Mouse (Mus musculus) heart, adult 2 months (tissue): ENCODE measurements around the gene S100a2. TPM values are rescaled to one million over a fixed set of nuclear protein-coding genes. Genes with fewer than 3 reads are reported as not detected.

Experiments
- DNase-seq, 2 experiments: peaks; one replicate each; pipeline ENCODE4 v3.0.0; 2021
- H3K27ac ChIP-seq: fragments of 200-600 bp; 2 replicates; pipeline ENCODE4 v1.8.1; 2022
- H3K27me3 ChIP-seq: fragments of 200-500 bp; 2 replicates; pipeline ENCODE4 v1.6.1; 2012; ENCODE audit warnings: mild to moderate bottlenecking, low read length, inconsistent platforms, mixed read lengths; ENCODE audit not compliant: control insufficient read depth, insufficient read depth
- H3K36me3 ChIP-seq: fragments of 200-500 bp; 2 replicates; pipeline ENCODE4 v1.6.1; 2012; ENCODE audit warnings: low read length, inconsistent platforms; ENCODE audit not compliant: control insufficient read depth, insufficient read depth
- H3K4me1 ChIP-seq: fragments of 200-500 bp; 2 replicates; pipeline ENCODE4 v1.6.1; 2011; ENCODE audit warnings: low read length; ENCODE audit not compliant: control insufficient read depth, insufficient read depth
- H3K4me3 ChIP-seq: fragments of 200-600 bp; 2 replicates; pipeline ENCODE4 v1.8.1; 2022
- H3K79me2 ChIP-seq: fragments of 200-500 bp; replicated peaks from 2 replicates; pipeline ENCODE4 v1.6.1; 2012; ENCODE audit warnings: mild to moderate bottlenecking, inconsistent platforms, low read length, moderate library complexity, mixed read lengths; ENCODE audit not compliant: control insufficient read depth, insufficient read depth
- H3K9ac ChIP-seq: fragments of 200-500 bp; 2 replicates; pipeline ENCODE4 v1.6.1; 2012; ENCODE audit warnings: low read depth, mild to moderate bottlenecking, control low read depth, inconsistent platforms, low read length, mixed read lengths
- CTCF ChIP-seq: fragments of 200-600 bp; IDR thresholded peaks from 2 replicates; pipeline ENCODE4 v1.8.1; 2022; ENCODE audit warnings: antibody characterized with exemption, mild to moderate bottlenecking, moderate library complexity
- EP300 ChIP-seq: fragments of 200-500 bp; IDR thresholded peaks from 2 replicates; pipeline ENCODE4 v1.6.1; 2011; ENCODE audit warnings: low read depth, low read length, control low read depth; ENCODE audit not compliant: insufficient read depth
- POLR2A ChIP-seq: fragments of 200-500 bp; IDR thresholded peaks from 2 replicates; pipeline ENCODE4 v1.6.1; 2011; ENCODE audit warnings: mild to moderate bottlenecking, low read depth, low read length, control low read depth; ENCODE audit not compliant: insufficient read depth
- WGBS: fragments of 180-500 bp; shearing (Covaris S2); methylation state at CpG from one replicate; pipeline ENCODE4 v1.1.7; 2018; 5-methylcytosine and 5-hydroxymethylcytosine counted together
- intact Hi-C: fragments of 180-260 bp; cut with DNase I; formaldehyde crosslinking; loops from one replicate; pipeline ENCODE4 v1.15.1; 2025
- long read RNA-seq: library from polyadenylated mRNA; stranded (forward); transcript quantifications from one replicate; pipeline ENCODE4 v2.0.0, GENCODE M21; 2021
- polyA plus RNA-seq: library from polyadenylated mRNA; depleted of rRNA; stranded (reverse); fragments of >200 nt; gene quantifications from 2 replicates; pipeline ENCODE4 v1.2.3, GENCODE M21; 2012; rRNA removed
- total RNA-seq, 2 experiments: library from RNA; stranded (reverse); gene quantifications; 2 replicates each; pipeline ENCODE4 v1.2.3; 2021

Gene S100a2
- total RNA-seq: not detected
- not detected in 2 replicates for polyA plus RNA-seq
- long read RNA-seq: 0 reads

- Histone ChIP-seq H3K79me2 (no peaks in the 10 kb centered on the region), H3K9ac (no peak within 1 kb of the TSS), H3K27me3 (no peaks in the 10 kb centered on the region), H3K4me1 (peaks cover 9% of the 10 kb centered on the region), H3K36me3 (no peaks in the 10 kb centered on the region), H3K27ac (no peak within 1 kb of the TSS), H3K4me3 (no peak within 1 kb of the TSS)
- TF ChIP-seq CTCF (no peak), POLR2A (no peak), EP300 (no peak)
- DNase-seq: no peak
- WGBS: 91% methylated on average over 8 of the region's 8 CpGs
- intact Hi-C loops: loop anchor here (5.0 kb wide), 2 partner anchors 62 to 98 kb away; partner anchors contain the start of genes S100a7a and Snapin
These were observed at the start of gene S100a2 for GRCm38 (mm10) chr3:90589947-90590346. Gene S100a2, plus strand, starts transcription at chr3:90590247.

- Histone ChIP-seq H3K4me1 (peaks cover 10% of the 10 kb centered on the region), H3K27ac (peak overlapping the region; percentile 96), H3K79me2 (peaks cover 3% of the 10 kb centered on the region; the same call in 1 of the 2 replicates), H3K27me3 (no peaks in the 10 kb centered on the region), H3K9ac (peak overlapping the region; percentile 79), H3K4me3 (peak overlapping the region; percentile 52), H3K36me3 (no peaks in the 10 kb centered on the region)
- intact Hi-C loops: loop anchor here (2.0 kb wide), 1 partner anchor 16 kb away; no protein-coding TSS in a partner anchor
- TF ChIP-seq EP300 (peak; percentile 74), CTCF (no peak), POLR2A (peak; percentile 91)
- WGBS: 48% methylated on average over 4 of the region's 4 CpGs
- peak; percentile 68 to 69 for DNase-seq
These were observed 49.1 kb upstream of the S100a2 start for GRCm38 (mm10) chr3:90540904-90541303.

GRCm38 (mm10) chr3:90549676-90550420 lies 40.2 kb upstream of the S100a2 start:
- Histone ChIP-seq H3K79me2 (no peaks in the 10 kb centered on the region), H3K27ac (no peak overlapping the region), H3K27me3 (no peaks in the 10 kb centered on the region), H3K36me3 (no peaks in the 10 kb centered on the region), H3K9ac (no peak overlapping the region), H3K4me3 (no peak overlapping the region), H3K4me1 (peaks cover 1% of the 10 kb centered on the region; the same call in 1 of the 2 replicates)
- WGBS: 63% methylated on average over 5 of the region's 5 CpGs
- no peak for DNase-seq
- intact Hi-C loops: no loop called here
- TF ChIP-seq CTCF (no peak), EP300 (no peak), POLR2A (no peak)

GRCm38 (mm10) chr3:90550421-90550790 lies 39.6 kb upstream of the S100a2 start:
- 79% methylated on average over 2 of the region's 2 CpGs for WGBS
- H3K27me3 ChIP-seq: no peaks in the 10 kb centered on the region
- no peaks in the 10 kb centered on the region for H3K36me3 ChIP-seq
- DNase-seq: no peak
- H3K79me2 ChIP-seq: no peaks in the 10 kb centered on the region
- no peak overlapping the region for H3K27ac ChIP-seq
- H3K9ac ChIP-seq: no peak overlapping the region
- TF ChIP-seq POLR2A (no peak), CTCF (no peak), EP300 (no peak)
- intact Hi-C loops: no loop called here
- no peak overlapping the region for H3K4me3 ChIP-seq
- H3K4me1 ChIP-seq: peaks cover 1% of the 10 kb centered on the region; the same call in 1 of the 2 replicates

- H3K36me3 ChIP-seq: no peaks in the 10 kb centered on the region
- no peak overlapping the region for H3K27ac ChIP-seq
- no peaks in the 10 kb centered on the region for H3K27me3 ChIP-seq
- intact Hi-C loops: no loop called here
- peaks cover 1% of the 10 kb centered on the region for H3K4me1 ChIP-seq
- TF ChIP-seq EP300 (no peak), POLR2A (no peak), CTCF (no peak)
- H3K9ac ChIP-seq: no peak overlapping the region
- no peak for DNase-seq
- whole genome bisulfite sequencing: 75% methylated on average over 2 of the region's 2 CpGs
- H3K4me3 ChIP-seq: no peak overlapping the region
- H3K79me2 ChIP-seq: no peaks in the 10 kb centered on the region
These were observed 37.8 kb upstream of the S100a2 start for GRCm38 (mm10) chr3:90552231-90552630.

- no peak for TF ChIP-seq POLR2A
- no peak for TF ChIP-seq CTCF
- Histone ChIP-seq H3K27ac (no peak overlapping the region), H3K79me2 (no peaks in the 10 kb centered on the region), H3K27me3 (no peaks in the 10 kb centered on the region), H3K4me3 (no peak overlapping the region), H3K9ac (no peak overlapping the region), H3K36me3 (no peaks in the 10 kb centered on the region), H3K4me1 (no peaks in the 10 kb centered on the region; the same call in 1 of the 2 replicates)
- intact Hi-C loops: no loop called here
- WGBS: 62% methylated on average over 5 of the region's 5 CpGs
- DNase-seq: peak in 1 of 2 experiments; percentile 33
These were observed 34.1 kb upstream of the S100a2 start for GRCm38 (mm10) chr3:90555954-90556353.
